Mouse (Mus musculus) mouse embryonic stem cell (cell line): ENCODE data around the gene Fzd7.

ENCODE experiments used
- in situ Hi-C, 2 experiments: fragments of 300-500 bp; cut with MboI; formaldehyde crosslinking; loops; 1 replicate in 1 of 2; 3 replicates in 1 of 2; pipeline ENCODE4 v1.14.3; 2019 to 2020; ENCODE audit warnings: low sequenced_read_pairs in 2 of 2, low pct_unique_long_range_greater_than_20kb in 1 of 2, mixed read lengths in 1 of 2; ENCODE audit not compliant: unreplicated experiment in 1 of 2

Fzd7 gene

DNA sequence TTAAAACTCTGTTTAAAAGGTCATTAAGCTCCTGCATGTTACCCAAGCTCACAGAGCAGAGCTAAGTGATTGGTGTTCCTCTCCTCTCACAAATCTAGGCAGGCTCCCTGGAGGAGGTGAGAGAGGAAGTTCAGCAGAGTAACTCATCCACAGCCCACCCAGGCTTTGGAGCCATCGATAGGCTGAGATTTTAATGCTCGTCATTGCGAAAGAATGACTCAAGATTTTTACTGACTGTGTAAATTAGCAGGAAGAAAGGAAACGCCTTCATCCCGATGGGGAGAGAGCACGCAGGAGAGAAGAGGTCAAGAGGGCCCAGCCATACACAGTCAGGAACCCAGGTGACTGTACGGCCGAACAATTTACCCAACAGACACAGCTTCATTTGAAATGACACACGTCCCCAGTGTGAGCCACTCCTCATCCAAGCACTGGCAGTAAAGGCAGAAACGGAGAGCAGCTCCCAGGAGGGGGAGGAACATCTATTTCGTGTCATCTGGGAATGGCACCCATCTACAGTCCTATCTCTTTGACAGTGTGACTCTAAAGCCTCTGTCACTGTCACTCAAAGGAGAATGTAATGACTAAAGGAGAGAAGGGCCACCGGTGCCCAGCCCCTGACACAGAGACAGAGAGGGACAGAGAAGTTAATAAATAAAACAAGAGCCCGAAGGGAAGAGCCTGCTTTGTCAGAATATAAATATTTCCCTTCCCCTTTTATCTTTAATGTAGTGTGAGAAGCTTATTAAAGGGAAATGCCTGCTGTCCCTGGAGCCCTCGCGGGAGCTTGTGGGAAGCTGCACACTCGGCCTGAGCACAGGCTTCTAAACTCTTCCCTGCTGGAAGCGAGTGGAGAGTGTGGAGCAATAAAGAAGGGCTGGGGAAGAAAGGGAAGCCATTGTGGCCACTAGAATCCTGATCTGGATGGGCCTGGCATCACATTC, 17.3 kb upstream of the Fzd7 start:
- in situ Hi-C loops, result no loop called here

DNA sequence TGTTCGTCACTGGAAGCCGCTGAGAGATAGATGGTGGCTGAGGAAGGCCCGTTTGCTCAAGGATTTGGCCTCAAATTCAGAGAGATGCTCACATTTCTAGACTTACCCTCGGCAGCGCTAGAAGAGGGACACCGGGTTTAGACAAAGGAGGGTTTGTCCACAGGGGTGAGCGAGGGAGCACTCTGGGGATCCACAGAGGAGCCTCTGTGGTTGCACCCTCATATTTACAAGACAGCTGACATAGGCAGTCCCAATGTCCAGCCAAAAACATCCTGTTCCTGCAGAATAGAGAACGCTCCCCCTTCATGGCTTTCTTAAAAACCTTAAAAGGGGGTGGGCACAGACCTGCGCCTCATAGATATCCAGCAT, 16.6 kb upstream of the Fzd7 start:
- in situ Hi-C loops, result no loop called here

DNA sequence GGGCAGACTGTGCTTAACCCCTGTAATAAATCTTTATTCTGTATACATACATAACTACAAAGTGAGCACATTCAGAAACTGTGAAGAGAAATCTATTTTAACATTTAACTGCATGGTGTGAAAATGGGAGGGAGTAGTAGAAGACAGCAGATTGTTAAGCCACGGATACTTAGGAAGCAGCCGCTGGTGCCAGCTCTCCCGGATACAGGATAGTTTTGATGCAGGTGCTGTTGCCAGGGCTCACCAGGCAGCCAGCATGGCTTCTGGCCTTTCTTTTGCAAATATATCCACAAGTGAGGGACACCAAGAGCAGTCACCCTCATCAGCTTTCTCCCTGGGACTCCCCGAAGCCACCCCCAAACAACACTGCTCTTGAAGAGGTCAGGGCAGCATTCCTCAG, 13.1 kb upstream of the Fzd7 start:
- in situ Hi-C loops, result no loop called here

DNA sequence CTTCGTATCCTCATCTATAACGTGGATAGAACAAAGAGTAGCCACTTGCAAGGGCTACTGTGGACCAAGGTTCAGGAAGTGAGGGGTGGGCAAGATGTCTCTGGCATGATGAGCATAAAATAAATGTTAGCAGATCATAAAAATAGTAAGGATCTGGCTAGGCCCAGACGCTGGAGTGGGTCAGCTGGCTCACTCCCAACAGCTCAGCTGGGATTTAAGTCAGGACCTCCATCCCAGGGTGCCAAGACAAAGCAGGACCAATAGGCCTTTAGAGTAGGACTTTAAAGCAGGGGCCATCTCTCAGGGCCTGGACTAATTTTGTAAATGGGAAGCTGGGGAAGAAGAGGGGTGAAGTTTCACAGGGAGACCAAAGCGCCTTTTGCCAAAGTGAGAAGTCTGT, 11.5 kb upstream of the Fzd7 start:
- in situ Hi-C loops, result no loop called here

DNA sequence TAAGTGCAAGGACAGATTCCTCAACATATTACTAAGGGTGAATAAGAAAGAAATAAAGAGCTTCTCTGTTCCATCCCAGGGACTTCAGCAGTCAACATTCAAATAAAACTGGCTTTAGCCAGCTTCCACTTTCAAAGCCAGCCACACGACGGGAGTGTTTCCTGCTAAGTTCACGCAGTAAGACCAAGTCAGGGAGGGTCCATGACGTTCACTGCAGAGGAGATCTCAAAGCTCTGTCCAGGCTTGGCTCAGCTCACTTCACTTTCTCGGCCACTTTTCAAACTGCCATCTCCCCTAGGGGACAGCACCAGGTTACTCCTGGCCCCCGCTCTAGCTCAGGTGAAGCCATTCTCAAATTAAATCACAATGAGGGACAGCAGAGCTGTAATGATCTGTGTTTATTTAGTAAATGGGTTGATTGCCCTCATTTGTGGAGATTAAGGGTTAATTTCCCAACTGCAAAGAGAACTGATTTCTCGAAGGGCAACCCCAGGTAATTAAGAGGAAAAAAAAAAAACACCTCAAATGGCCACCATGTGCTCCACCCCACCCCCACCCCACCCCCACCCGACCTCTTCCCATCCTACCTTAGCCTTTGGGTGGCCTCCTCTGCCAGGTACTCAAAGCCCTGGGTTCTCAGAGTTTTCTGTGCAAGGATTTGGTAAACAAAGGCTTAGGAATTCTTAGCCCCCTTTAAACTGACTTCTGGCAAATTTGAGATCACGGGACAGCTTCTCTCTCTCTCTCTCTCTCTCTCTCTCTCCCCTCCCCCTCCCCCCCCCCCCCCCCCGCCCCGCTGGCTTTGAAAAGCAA, 9.7 kb upstream of the Fzd7 start:
- in situ Hi-C loops, result no loop called here

DNA sequence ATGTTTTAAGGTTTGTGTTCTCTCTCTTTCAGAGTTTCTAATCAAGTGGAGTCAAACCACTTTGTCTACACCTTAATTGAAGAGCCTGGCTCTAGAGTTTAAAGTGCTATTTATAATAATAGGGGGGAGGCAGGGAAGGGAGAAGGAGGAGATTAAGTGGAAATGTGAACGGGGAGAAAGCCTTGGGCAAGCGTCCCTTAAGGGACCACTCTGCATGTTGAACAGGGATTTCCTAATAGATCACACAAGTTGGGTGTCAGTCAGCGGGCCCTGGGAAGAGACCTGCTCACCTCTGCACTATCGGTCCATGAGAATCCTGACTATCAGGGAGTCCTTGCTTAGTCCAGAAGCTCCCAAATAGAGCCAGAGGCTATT, 9.1 kb upstream of the Fzd7 start:
- in situ Hi-C loops, result no loop called here

DNA sequence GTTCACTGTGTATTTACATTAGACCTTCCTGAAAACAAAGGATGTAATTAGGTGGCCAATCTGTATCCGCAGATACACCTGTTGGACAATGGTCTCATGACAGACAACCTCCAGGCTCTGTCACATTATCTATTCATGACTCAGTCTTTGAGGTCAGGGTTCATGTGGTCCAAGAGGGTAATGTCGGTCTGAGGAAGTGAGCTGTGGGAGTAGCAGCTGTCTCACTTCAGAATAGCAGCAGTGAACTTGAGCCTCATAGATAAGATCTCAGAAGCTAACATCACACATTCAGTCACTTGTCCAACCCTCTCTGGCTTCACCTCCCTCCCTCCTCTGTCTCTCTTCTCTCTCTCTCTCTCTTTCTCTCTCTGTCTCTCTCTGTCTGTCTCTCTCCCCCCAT, 6.6 kb upstream of the Fzd7 start:
- in situ Hi-C loops, result no loop called here

DNA sequence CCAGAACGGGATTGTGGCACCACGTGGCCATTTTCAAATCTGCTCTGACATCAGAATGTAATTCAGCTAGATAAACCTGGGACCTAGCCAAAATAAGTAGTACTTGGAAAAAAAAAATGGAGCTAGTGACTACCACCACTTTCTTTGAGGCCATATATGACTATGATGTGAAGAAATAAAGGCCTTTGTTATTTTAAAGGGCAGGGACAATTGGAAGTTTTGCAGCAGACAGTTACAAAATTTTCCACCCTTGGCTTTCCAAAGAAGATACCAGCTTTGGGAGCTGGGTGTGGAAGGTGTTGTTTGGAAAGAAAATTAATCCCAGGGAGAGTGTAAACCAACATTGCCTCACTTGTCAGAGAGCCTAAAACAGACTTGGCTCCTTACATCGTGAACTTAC, 3.3 kb upstream of the Fzd7 start:
- in situ Hi-C loops, result no loop called here

DNA sequence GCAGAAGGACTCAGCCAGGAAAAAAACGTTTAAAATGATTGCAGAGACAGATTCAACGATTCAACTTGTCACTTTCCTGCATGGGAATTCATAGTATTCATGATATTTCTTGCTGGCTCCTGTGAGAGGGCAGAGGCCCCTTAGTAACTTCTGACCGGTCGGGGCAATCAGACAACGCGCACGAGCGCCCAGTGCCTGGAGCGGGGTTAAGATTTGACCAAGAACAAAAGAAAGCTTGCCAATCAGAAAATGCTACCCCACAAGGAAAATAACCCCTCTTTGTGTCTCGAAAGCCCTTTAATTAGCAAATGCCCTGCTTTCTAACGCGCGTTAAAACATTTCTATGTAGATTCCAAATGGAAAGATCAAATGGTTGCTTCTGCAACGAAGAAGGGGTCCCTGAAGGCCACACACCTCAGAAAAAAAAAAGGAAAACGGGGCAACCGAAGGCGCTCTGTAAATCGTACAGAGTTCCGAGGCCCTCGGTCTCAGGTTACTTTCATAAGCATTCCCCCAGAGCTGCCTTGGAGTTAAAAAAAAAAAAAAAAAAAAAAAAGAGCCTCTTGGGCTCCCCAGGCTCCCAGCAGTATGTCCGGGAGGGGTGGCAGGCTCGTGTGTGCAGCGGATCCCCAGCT, 1.3 kb upstream of the Fzd7 start:
- in situ Hi-C loops, result no loop called here

DNA sequence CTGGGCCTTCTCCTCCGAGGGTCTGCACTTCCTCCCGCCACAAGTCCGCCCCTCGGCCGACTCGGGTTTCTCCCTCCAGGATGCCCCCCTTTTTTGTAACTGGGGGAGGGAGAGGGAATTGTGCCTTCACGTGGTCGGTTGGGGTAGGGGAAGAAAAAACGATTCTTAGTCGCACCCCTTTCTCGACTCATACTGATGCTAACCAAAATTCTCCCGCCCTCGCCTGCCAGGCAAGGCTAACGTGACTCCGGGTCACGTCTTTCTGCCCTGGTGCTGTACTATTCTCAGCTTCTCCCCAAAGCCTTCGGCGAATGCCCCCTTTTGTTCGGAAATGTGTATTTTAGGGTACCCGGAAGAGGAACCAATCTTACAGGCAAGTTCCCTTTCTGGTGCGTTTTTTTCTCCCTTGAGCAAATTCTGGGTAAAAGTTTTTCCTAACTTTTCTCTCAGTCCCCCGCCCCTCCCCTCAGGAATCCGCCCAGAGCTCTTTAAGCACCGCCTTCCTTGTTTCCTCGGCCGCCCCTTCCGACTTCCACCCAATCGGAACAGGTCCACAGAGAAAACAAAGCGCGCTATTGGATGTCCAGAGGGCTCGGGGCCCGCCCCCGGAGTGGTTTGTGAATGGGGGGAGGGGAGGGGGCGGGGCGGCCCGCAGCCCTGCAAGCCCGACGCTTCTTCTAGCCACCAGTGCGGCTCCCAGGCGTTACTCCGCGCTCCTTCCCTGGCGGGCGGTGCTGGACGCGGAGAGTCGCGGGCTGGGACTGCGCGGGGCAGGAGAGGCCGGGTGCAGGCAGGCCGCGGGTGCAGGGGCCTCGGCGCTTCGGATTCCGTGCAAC, 550 bp upstream of the Fzd7 start:
- in situ Hi-C loops, result no loop called here

DNA sequence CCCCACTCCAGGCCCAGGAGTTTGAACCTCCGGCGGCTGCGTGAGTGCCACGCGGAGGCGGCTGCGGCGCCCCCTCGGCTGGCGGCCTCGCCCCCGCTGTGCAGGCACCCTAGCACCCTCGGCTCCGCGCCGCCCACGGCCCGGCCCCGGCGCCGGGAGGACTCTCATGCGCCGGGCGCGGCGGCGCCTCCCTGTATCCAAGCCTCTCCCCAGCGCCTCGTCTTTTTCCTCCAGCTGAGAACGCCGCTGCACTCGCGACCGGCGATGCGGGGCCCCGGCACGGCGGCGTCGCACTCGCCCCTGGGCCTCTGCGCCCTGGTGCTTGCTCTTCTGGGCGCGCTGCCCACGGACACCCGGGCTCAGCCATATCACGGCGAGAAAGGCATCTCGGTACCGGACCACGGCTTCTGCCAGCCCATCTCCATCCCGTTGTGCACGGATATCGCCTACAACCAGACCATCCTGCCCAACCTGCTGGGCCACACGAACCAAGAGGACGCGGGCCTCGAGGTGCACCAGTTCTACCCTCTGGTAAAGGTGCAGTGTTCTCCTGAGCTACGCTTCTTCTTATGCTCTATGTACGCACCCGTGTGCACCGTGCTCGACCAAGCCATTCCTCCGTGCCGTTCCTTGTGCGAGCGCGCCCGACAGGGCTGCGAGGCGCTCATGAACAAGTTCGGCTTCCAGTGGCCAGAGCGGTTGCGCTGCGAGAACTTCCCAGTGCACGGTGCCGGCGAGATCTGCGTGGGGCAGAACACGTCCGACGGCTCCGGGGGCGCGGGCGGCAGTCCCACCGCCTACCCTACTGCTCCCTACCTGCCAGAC, 684 bp downstream of the Fzd7 start:
- in situ Hi-C loops, result no loop called here

DNA sequence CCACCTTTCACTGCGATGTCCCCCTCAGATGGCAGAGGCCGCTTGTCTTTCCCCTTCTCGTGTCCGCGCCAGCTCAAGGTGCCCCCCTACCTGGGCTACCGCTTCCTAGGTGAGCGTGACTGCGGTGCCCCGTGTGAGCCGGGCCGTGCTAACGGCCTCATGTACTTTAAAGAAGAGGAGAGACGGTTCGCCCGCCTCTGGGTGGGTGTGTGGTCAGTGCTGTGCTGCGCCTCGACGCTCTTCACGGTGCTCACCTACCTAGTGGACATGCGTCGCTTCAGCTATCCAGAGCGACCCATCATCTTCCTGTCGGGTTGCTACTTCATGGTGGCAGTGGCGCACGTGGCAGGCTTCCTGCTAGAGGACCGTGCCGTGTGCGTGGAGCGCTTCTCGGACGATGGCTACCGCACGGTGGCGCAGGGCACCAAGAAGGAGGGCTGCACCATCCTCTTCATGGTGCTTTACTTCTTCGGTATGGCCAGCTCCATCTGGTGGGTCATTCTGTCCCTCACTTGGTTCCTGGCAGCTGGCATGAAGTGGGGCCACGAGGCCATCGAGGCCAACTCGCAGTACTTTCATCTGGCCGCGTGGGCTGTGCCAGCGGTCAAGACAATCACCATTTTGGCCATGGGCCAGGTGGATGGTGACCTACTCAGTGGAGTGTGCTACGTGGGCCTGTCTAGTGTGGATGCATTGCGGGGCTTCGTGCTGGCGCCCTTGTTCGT, 1.5 kb downstream of the Fzd7 start:
- in situ Hi-C loops, result no loop called here

DNA sequence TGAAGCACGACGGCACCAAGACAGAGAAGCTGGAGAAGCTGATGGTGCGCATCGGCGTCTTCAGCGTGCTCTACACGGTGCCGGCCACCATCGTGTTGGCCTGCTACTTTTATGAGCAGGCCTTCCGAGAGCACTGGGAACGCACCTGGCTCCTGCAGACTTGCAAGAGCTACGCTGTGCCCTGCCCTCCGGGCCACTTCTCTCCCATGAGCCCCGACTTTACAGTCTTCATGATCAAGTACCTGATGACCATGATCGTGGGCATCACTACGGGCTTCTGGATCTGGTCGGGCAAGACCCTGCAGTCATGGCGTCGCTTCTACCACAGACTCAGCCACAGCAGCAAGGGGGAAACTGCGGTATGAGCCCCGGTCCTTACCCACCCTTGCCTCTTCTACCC, 2.1 kb downstream of the Fzd7 start:
- in situ Hi-C loops, result no loop called here

DNA sequence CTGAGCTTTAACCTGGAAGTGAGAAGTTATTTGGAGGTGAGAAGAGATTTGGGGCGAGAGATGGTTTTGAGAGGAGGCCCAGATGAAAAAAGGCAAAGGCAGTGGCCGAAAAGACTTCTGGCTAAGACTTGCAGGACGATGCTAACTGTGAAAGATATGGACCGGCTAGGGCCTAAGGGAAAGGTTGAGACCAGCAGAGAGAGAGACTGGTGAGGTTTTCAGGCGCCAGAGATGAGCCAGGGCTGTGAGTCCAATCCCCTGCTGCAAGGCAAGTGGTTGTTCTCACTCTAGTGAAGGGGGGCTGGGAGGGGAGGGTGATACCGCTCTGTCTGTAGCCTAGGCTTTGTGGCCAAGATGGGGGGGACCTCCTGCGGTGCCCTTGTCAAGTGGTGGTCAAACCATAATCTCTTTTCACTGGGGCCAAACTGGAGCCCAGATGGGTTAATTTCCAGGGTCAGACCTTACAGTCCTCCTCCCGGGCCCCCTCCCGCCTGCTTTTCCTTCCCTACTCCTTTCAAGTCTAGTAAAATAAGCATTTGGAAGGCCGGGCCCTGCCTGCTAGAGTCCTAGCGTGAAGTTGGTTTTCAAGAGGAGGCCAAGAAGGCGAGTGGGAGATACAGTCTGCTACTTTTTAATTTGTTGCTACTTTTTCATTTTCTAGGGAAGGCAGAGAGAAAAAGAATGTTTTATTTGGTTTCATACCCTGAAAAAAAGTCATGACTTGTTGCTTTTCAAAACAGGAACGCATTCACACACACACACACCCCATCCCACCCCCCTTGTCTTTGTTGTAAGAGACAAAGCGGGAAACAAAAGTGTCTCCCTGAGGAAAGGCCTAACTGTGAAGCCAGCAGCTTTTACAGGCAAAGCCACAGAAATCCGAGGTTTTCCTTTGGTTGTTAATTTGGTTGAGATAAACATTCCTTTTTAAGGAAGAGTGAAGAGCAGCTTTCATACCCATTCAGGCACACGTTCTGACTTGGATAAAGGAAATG, 2.9 kb downstream of the Fzd7 start:
- in situ Hi-C loops, result no loop called here

DNA sequence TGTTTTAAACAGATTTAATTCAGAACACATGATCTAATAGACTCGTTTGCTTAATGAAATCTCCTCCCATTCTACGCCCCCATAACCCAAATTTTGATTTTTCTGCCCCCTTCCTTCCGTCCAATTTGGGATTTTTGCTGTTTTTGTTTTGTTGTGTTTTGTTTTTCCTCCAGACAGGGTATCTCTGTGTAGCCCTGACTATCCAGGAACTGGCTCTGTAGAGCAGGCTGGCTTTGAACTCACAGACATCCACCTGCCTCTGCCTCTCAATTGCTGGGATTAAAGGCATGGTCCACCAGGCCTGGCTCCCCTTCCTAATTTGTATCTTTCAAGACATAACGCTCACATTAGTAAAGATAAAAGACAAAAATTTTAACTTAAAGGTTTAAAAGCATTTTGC, 3.6 kb downstream of the Fzd7 start:
- in situ Hi-C loops, result no loop called here

DNA sequence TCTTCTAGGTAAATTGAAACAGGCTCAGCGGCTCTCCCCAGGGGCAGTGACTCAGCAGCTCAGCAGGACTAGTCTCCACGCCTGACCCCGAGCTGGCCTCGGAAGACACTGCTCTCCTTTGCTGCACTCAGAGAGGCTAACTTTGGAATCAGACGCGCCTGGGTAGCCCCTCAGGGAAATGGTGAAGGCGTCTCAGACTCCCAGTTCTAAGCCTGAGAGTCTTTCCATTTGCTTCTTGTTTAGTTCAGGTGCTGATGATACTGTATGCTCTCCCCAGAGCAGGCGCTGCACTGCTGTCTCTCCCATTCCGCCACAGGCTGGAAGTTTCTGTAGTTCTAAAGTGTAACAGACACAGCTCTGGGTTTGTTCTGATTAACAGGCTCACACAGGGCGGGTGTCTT, 5.4 kb downstream of the Fzd7 start:
- in situ Hi-C loops, result no loop called here
